Comparison of ENCODE assay signal across 15 mouse cellular contexts in the genomic region with DNA sequence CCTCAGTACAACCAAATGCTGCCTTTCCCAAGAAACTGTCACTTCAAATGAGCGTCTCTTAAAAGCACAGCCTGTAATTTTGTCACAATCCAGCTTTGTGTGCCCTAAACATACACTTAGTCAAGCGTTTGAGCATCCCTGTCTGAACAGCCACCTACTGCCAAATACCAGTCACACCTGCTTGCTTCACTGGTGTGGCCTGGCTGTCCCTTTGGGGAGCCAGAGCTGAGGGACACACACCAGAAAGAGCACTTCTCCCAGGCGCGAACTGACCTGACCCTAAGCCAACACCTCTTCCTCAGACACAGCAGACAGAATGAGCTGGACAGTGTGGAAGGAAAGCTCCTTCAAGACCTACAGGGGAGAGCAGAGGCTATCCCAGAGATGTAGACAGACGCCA. TPM values are rescaled to one million over a fixed set of nuclear protein-coding genes. Genes with fewer than 3 reads are reported as not detected.
DNase-seq lines count a peak whose midpoint lies in the region; ATAC-seq and TF ChIP-seq lines count a peak whose summit lies in the region.
"Had no signal": no experiment of that assay in that cellular context is flagged by ENCODE, and none has a peak within 500 bp of the region (broad histone marks: within the 10 kb centered on the region; RNA-seq: fewer than 3 reads in every experiment).

No protein-coding gene starts in this region.

- no peaks in the 10 kb centered on the region for H3K36me3 ChIP-seq in hindbrain, embryonic 10.5 days
- H3K36me3 ChIP-seq in hindbrain, embryonic 11.5 days (ENCODE audit: control insufficient read depth, insufficient read depth, low read length): no peaks in the 10 kb centered on the region
- no peaks in the 10 kb centered on the region; the same call in 1 of the 2 replicates for H3K36me3 ChIP-seq in liver, embryonic 13.5 days
- no peaks in the 10 kb centered on the region for H3K36me3 ChIP-seq in liver, embryonic 11.5 days (ENCODE audit: control insufficient read depth, insufficient read depth, low read length)
- H3K36me3 ChIP-seq in myocyte (ENCODE audit: control insufficient read depth, insufficient read depth): no peaks in the 10 kb centered on the region

- H3K27me3 ChIP-seq in hindbrain, embryonic 10.5 days (ENCODE audit: insufficient read depth, poor library complexity, severe bottlenecking): no peaks in the 10 kb centered on the region
- H3K27me3 ChIP-seq in hindbrain, embryonic 11.5 days (ENCODE audit: control insufficient read depth, insufficient read depth, low read length): no peaks in the 10 kb centered on the region
- no peaks in the 10 kb centered on the region for H3K27me3 ChIP-seq in liver, embryonic 13.5 days
- H3K27me3 ChIP-seq in liver, embryonic 11.5 days (replicated peaks; ENCODE audit: control insufficient read depth, insufficient read depth, low read length): no peaks in the 10 kb centered on the region
- H3K27me3 ChIP-seq in myocyte (ENCODE audit: control insufficient read depth, insufficient read depth, insufficient read length): no peaks in the 10 kb centered on the region
- H3K27me3 ChIP-seq: embryonic facial prominence, embryonic 15.5 days; heart, embryonic 13.5 days; limb, embryonic 12.5 days had no signal

- no peak for ATAC-seq in hindbrain, embryonic 11.5 days (ENCODE audit: low FRiP score)
- no peak for ATAC-seq in liver, embryonic 13.5 days (ENCODE audit: low read depth)
- ATAC-seq in liver, embryonic 11.5 days (replicated peaks; ENCODE audit: low FRiP score): no peak

- H3K4me1 ChIP-seq in hindbrain, embryonic 10.5 days (replicated peaks): peaks cover 25% of the 10 kb centered on the region
- no peaks in the 10 kb centered on the region for H3K4me1 ChIP-seq in hindbrain, embryonic 11.5 days (replicated peaks; ENCODE audit: control insufficient read depth, insufficient read depth, low read length)
- H3K4me1 ChIP-seq in liver, embryonic 13.5 days (replicated peaks): peaks cover 55% of the 10 kb centered on the region
- no peaks in the 10 kb centered on the region; the same call in 1 of the 2 replicates for H3K4me1 ChIP-seq in liver, embryonic 11.5 days (replicated peaks; ENCODE audit: control insufficient read depth, insufficient read depth, low read length)

- no peak overlapping the region for H3ac ChIP-seq in myocyte (ENCODE audit: control insufficient read depth, insufficient read length)

- peak overlapping the region; percentile 16; the same call in 1 of the 2 replicates for H3K27ac ChIP-seq in hindbrain, embryonic 10.5 days
- no peak overlapping the region for H3K27ac ChIP-seq in hindbrain, embryonic 11.5 days (ENCODE audit: low read depth, low read length)
- peak overlapping the region; percentile 47 for H3K27ac ChIP-seq in liver, embryonic 13.5 days
- no peak overlapping the region for H3K27ac ChIP-seq in liver, embryonic 11.5 days (ENCODE audit: low read depth, low read length)
- H3K27ac ChIP-seq: embryonic facial prominence, embryonic 15.5 days; heart, embryonic 13.5 days; kidney, embryonic 15.5 days; limb, embryonic 12.5 days had no signal

- H3K4me2 ChIP-seq in hindbrain, embryonic 11.5 days (replicated peaks; ENCODE audit: low read depth, low read length): no peak overlapping the region
- 0 out of 2 replicates have a peak overlapping the region, but pooled peaks have one; percentile 13 for H3K4me2 ChIP-seq in liver, embryonic 13.5 days
- no peak overlapping the region for H3K4me2 ChIP-seq in liver, embryonic 11.5 days
- H3K4me2 ChIP-seq in myocyte (ENCODE audit: low read depth): peak overlapping the region; percentile 12
- H3K4me2 ChIP-seq: embryonic facial prominence, embryonic 15.5 days; heart, embryonic 13.5 days; kidney, embryonic 15.5 days; limb, embryonic 12.5 days; lung, embryonic 14.5 days had no signal

- H3K9me3 ChIP-seq in hindbrain, embryonic 10.5 days: no peaks in the 10 kb centered on the region
- H3K9me3 ChIP-seq in hindbrain, embryonic 11.5 days (ENCODE audit: control insufficient read depth, low read length): no peaks in the 10 kb centered on the region
- no peaks in the 10 kb centered on the region for H3K9me3 ChIP-seq in liver, embryonic 13.5 days (replicated peaks)
- H3K9me3 ChIP-seq in liver, embryonic 11.5 days (ENCODE audit: control insufficient read depth, low read length): no peaks in the 10 kb centered on the region
- H3K9me3 ChIP-seq: embryonic facial prominence, embryonic 15.5 days; heart, embryonic 13.5 days; kidney, embryonic 15.5 days; limb, embryonic 12.5 days had no signal

- TF ChIP-seq POLR2A in brain, embryonic 14.5 days (IDR thresholded peaks at IDR 0.05; ENCODE audit: borderline replicate concordance, extremely low read depth, insufficient read depth, insufficient read length, poor library complexity, severe bottlenecking): no peak
- no peak for TF ChIP-seq POLR2A in myocyte (IDR thresholded peaks at IDR 0.05; ENCODE audit: insufficient read length, low read depth)

- no peak overlapping the region for H3K9ac ChIP-seq in hindbrain, embryonic 11.5 days (ENCODE audit: low read depth, low read length)
- H3K9ac ChIP-seq in liver, embryonic 13.5 days: no peak overlapping the region
- H3K9ac ChIP-seq in liver, embryonic 11.5 days (ENCODE audit: low read depth, low read length): no peak overlapping the region
- H3K9ac ChIP-seq: embryonic facial prominence, embryonic 15.5 days; heart, embryonic 13.5 days; kidney, embryonic 15.5 days; limb, embryonic 12.5 days; lung, embryonic 14.5 days had no signal

- 67% methylated on average over 5 of the region's 5 CpGs for WGBS in hindbrain, embryonic 10.5 days
- WGBS in hindbrain, embryonic 11.5 days: 76% methylated on average over 5 of the region's 5 CpGs
- 64% methylated on average over 5 of the region's 5 CpGs for WGBS in liver, embryonic 13.5 days (ENCODE audit: insufficient replicate concordance)
- 73% methylated on average over 5 of the region's 5 CpGs for WGBS in liver, embryonic 11.5 days

- H3K79me2 ChIP-seq in myocyte (ENCODE audit: control insufficient read depth, insufficient read depth): no peaks in the 10 kb centered on the region

- no peak for DNase-seq in hindbrain, embryonic 10.5 days (ENCODE audit: low spot score)
- no peak for DNase-seq in hindbrain, embryonic 11.5 days (ENCODE audit: low spot score)
- DNase-seq in liver, embryonic 13.5 days: no peak
- DNase-seq in liver, embryonic 11.5 days (ENCODE audit: low spot score): no peak
- DNase-seq in brain, embryonic 14.5 days (ENCODE audit: low read depth): peak; percentile 2
- DNase-seq in adipocyte (ENCODE audit: low spot score): no peak
- no peak for DNase-seq in urinary bladder, postnatal 10 days (ENCODE audit: low spot score)
- DNase-seq: kidney, postnatal 4 days; lung, embryonic 14.5 days; right cerebral cortex, postnatal 4 days had no signal

- no peak overlapping the region for H3K4me3 ChIP-seq in hindbrain, embryonic 10.5 days
- no peak overlapping the region for H3K4me3 ChIP-seq in hindbrain, embryonic 11.5 days (ENCODE audit: low read depth, low read length)
- no peak overlapping the region for H3K4me3 ChIP-seq in liver, embryonic 13.5 days (replicated peaks)
- H3K4me3 ChIP-seq in liver, embryonic 11.5 days (ENCODE audit: low read depth, low read length): no peak overlapping the region
- H3K4me3 ChIP-seq in myocyte: no peak overlapping the region
- H3K4me3 ChIP-seq: embryonic facial prominence, embryonic 15.5 days; heart, embryonic 13.5 days; kidney, embryonic 15.5 days; limb, embryonic 12.5 days had no signal

- no peak for TF ChIP-seq CTCF in brain, embryonic 14.5 days (IDR thresholded peaks at IDR 0.05; ENCODE audit: borderline replicate concordance, extremely low read depth, insufficient read depth, insufficient read length)

TF ChIP-seq in myocyte, 11 proteins besides CTCF, POLR2A, EP300 and RAD21:
- no peak for TF ChIP-seq USF1 (IDR thresholded peaks at IDR 0.05; ENCODE audit: low read depth)
- no peak for TF ChIP-seq MYOD1 (IDR thresholded peaks at IDR 0.05; ENCODE audit: control insufficient read depth in 1 of 3, insufficient read length in 2 of 3, low read depth in 2 of 3)
- TF ChIP-seq REST (IDR thresholded peaks at IDR 0.05; ENCODE audit: insufficient read depth, insufficient read length): no peak
- no peak for TF ChIP-seq TCF12 (IDR thresholded peaks at IDR 0.05; ENCODE audit: insufficient read depth, poor library complexity, severe bottlenecking)
- TF ChIP-seq MYOG (IDR thresholded peaks at IDR 0.05; ENCODE audit: control insufficient read depth in 1 of 3, insufficient read depth in 1 of 3, insufficient read length in 2 of 3, low read depth in 2 of 3): no peak
- no peak for TF ChIP-seq SRF (IDR thresholded peaks at IDR 0.05; ENCODE audit: control insufficient read depth, insufficient read length, low read depth)
- no peak for TF ChIP-seq TCF3 (IDR thresholded peaks at IDR 0.05; ENCODE audit: insufficient read length, low read depth)

RNA-seq across cellular contexts. Expression of a gene that starts 24.5 kb away (rescaled TPM):
- polyA plus RNA-seq in hindbrain, embryonic 10.5 days (2016; fragmentation: Nextera tagmentation; extraction: Ambion mirVana): 0.35 and 0.39 TPM in 2 replicates
- polyA plus RNA-seq in hindbrain, embryonic 11.5 days (2014; fragmentation: Nextera tagmentation; extraction: Ambion mirVana): 0.34 and 0.40 TPM in 2 replicates
- 0.55 and 0.61 TPM in 2 replicates for polyA plus RNA-seq in liver, embryonic 13.5 days (2015; fragmentation: Nextera tagmentation; extraction: Ambion mirVana)
- polyA plus RNA-seq in liver, embryonic 11.5 days (2014; fragmentation: Nextera tagmentation; extraction: Ambion mirVana): 0.59 and 1.2 TPM in 2 replicates
- polyA plus RNA-seq in brain, embryonic 14.5 days (2012; rRNA removed): 0.93 and 1.1 TPM in 2 replicates
- polyA plus RNA-seq in myocyte (2012; fragmentation: generic; extraction: Trizol): 2.6 TPM

Comparison
In these comparisons a context has a peak if more than half of its experiments do, and no peak if none do; other contexts are left out.
1. H3K27ac ChIP-seq: peak in hindbrain, embryonic 10.5 days (single experiment) and liver, embryonic 13.5 days (single experiment); none in hindbrain, embryonic 11.5 days (single experiment) and liver, embryonic 11.5 days (single experiment).
2. H3K4me2 ChIP-seq: peak in liver, embryonic 13.5 days (single experiment) and myocyte (single experiment); none in hindbrain, embryonic 11.5 days (single experiment) and liver, embryonic 11.5 days (single experiment).